Mouse (Mus musculus) C2C12 (cell line): Measurements from ENCODE around the gene Wdr47. TPM values are rescaled to one million over a fixed set of nuclear protein-coding genes. Genes with fewer than 3 reads are reported as not detected.

Experiments
- H3K27me3 ChIP-seq: one replicate; pipeline ENCODE4 v1.6.1; 2011; ENCODE audit not compliant: control insufficient read depth, insufficient read depth, insufficient read length
- H3K36me3 ChIP-seq: one replicate; pipeline ENCODE4 v1.6.1; 2011; ENCODE audit not compliant: control insufficient read depth, insufficient read depth
- H3K4me3 ChIP-seq: one replicate; pipeline ENCODE4 v1.5.1; 2011; ENCODE audit warnings: mild to moderate bottlenecking, control low read depth; ENCODE audit not compliant: poor library complexity, insufficient read depth, severe bottlenecking
- H3K79me2 ChIP-seq: one replicate; pipeline ENCODE4 v1.6.1; 2011; ENCODE audit not compliant: control insufficient read depth, insufficient read depth
- H3K79me3 ChIP-seq: one replicate; pipeline ENCODE4 v1.6.1; 2011; ENCODE audit warnings: low read depth, control low read depth
- H3ac ChIP-seq: one replicate; pipeline ENCODE3; 2011; ENCODE audit warnings: low read depth; ENCODE audit not compliant: control insufficient read depth, insufficient read length
- CEBPB ChIP-seq: IDR thresholded peaks from one replicate; pipeline ENCODE4 v1.6.1; 2011; ENCODE audit warnings: low read depth, mild to moderate bottlenecking, control low read depth, moderate library complexity
- CTCF ChIP-seq: IDR thresholded peaks from one replicate; pipeline ENCODE4 v1.5.1; 2011; ENCODE audit not compliant: control insufficient read depth, insufficient read depth, insufficient read length
- FOSL1 ChIP-seq: IDR thresholded peaks from one replicate; pipeline ENCODE4 v1.8.0; 2011; ENCODE audit warnings: mild to moderate bottlenecking, low read length; ENCODE audit not compliant: poor library complexity, insufficient read depth, severe bottlenecking
- MAX ChIP-seq: IDR thresholded peaks from one replicate; pipeline ENCODE4 v1.6.1; 2011; ENCODE audit warnings: mild to moderate bottlenecking, control low read depth
- MYOD1 ChIP-seq: IDR thresholded peaks from one replicate; pipeline ENCODE4 v1.6.1; 2011; ENCODE audit warnings: low read depth; ENCODE audit not compliant: control insufficient read depth, insufficient read length
- MYOG ChIP-seq: IDR thresholded peaks from one replicate; pipeline ENCODE4 v1.6.1; 2011; ENCODE audit not compliant: control insufficient read depth, insufficient read length; ENCODE audit errors: extremely low read depth
- USF1 ChIP-seq: IDR thresholded peaks from one replicate; pipeline ENCODE4 v1.6.1; 2011; ENCODE audit warnings: low read depth, mild to moderate bottlenecking, control low read depth, moderate library complexity
- polyA plus RNA-seq: library from polyadenylated mRNA; unstranded; fragments of >200 nt; fragmentation: generic; extraction: Trizol; gene quantifications from one replicate; pipeline ENCODE4 v1.2.1, GENCODE M21; 2012; ENCODE audit warnings: missing spikeins

Gene Wdr47
- polyA plus RNA-seq, 1 experiment = 3.4 TPM

- H3K4me3 ChIP-seq = peak overlapping the region; percentile 89
- H3K27me3 ChIP-seq = no peaks in the 10 kb centered on the region
- peak overlapping the region; percentile 91 for H3ac ChIP-seq
- H3K36me3 ChIP-seq = no peaks in the 10 kb centered on the region
- H3K79me3 ChIP-seq = no peaks in the 10 kb centered on the region
- TF ChIP-seq CTCF = no peak
- no peak for TF ChIP-seq MYOG
- TF ChIP-seq MYOD1 = no peak
- no peak for TF ChIP-seq MAX
- TF ChIP-seq CEBPB = no peak
- no peak for TF ChIP-seq FOSL1
- TF ChIP-seq USF1 = no peak
- peaks cover 23% of the 10 kb centered on the region for H3K79me2 ChIP-seq
These were observed 747 bp downstream of the Wdr47 start for GRCm38 (mm10) chr3:108591530-108592522.

- Histone ChIP-seq H3K27me3 (no peaks in the 10 kb centered on the region), H3K4me3 (no peak overlapping the region), H3K79me2 (no peaks in the 10 kb centered on the region), H3K36me3 (no peaks in the 10 kb centered on the region), H3ac (no peak overlapping the region), H3K79me3 (no peaks in the 10 kb centered on the region)
- no peak for TF ChIP-seq MYOG
- no peak for TF ChIP-seq MAX
- no peak for TF ChIP-seq CTCF
- TF ChIP-seq USF1 = no peak
- TF ChIP-seq MYOD1 = no peak
- TF ChIP-seq CEBPB = no peak
- no peak for TF ChIP-seq FOSL1
These were observed 17.8 kb downstream of the Wdr47 start for GRCm38 (mm10) chr3:108608906-108609305.

GRCm38 (mm10) chr3:108634761-108635160 is 43.7 kb downstream of the Wdr47 start:
- no peaks in the 10 kb centered on the region for H3K27me3 ChIP-seq
- H3K36me3 ChIP-seq = no peaks in the 10 kb centered on the region
- no peaks in the 10 kb centered on the region for H3K79me2 ChIP-seq
- no peaks in the 10 kb centered on the region for H3K79me3 ChIP-seq
- no peak overlapping the region for H3K4me3 ChIP-seq
- TF ChIP-seq FOSL1 = no peak
- TF ChIP-seq MYOG = no peak
- TF ChIP-seq USF1 = no peak
- no peak for TF ChIP-seq MYOD1
- TF ChIP-seq CEBPB = no peak
- TF ChIP-seq MAX = no peak
- TF ChIP-seq CTCF = no peak
- H3ac ChIP-seq = no peak overlapping the region

DNA sequence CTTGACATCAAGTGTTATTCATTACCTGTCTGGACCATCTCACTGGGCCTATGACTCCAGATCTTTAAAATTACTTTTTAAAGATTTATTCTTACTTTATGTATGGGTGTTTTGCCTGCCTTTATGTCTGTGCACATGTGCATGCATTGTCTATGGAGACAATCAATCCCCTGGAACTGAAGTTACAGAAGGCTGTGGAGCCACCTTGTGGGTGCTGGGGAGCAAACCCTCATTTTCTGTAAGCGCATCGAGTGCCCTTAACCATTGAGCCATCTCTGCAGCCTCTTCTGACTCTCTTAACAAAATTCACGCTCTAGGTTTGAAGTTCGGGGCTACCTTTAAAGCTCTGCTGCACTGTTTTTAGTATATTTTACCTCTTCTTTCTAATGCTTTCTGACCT is 48.3 kb downstream of the Wdr47 start:
- H3K79me3 ChIP-seq = no peaks in the 10 kb centered on the region
- no peak overlapping the region for H3ac ChIP-seq
- no peaks in the 10 kb centered on the region for H3K27me3 ChIP-seq
- H3K4me3 ChIP-seq = no peak overlapping the region
- no peaks in the 10 kb centered on the region for H3K79me2 ChIP-seq
- H3K36me3 ChIP-seq = no peaks in the 10 kb centered on the region
- no peak for TF ChIP-seq MYOD1
- no peak for TF ChIP-seq CEBPB
- no peak for TF ChIP-seq CTCF
- TF ChIP-seq MYOG = no peak
- TF ChIP-seq MAX = no peak

DNA sequence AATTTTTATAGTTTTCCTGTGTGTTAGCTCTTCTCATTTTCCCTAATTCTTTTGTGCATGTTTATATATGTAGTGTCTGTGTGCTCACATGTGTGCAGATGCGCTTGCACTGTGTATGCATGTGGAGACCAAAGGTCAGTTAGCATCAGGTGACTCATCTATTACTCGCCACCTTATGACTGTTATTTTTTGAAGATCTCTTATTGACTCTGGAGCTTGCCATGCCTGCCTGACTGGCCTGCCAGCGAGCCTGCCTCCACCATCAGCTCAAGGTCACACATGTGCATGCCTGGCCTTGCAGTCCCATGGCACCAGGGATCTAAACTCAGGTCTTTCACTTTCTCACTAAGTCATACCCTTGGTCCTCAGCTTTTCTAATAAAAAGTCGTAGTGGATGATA is 49.9 kb downstream of the Wdr47 start:
- Histone ChIP-seq H3K79me2 (no peaks in the 10 kb centered on the region), H3K36me3 (peaks cover 8% of the 10 kb centered on the region), H3K4me3 (no peak overlapping the region), H3K27me3 (no peaks in the 10 kb centered on the region), H3K79me3 (no peaks in the 10 kb centered on the region), H3ac (no peak overlapping the region)
- no peak for TF ChIP-seq MYOG

DNA sequence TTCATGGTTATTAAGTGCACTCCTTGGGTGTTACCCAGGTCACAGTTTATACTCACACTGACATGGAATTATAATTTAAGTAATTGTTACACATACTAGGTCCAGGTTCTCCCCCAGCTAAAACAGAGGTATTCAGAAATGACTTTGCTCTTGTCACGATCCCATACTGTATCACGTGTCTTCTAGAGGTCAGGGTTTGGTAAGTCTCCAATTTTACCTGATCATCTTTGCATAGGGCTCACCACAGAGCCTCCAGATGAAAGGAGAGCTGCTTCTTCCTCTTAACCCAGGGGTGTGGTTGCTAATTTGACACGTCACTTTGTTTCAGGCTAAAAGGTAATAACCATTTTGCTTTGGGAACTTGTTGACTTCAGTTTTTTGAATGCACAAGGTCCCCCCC is 53.8 kb downstream of the Wdr47 start:
- H3ac ChIP-seq = no peak overlapping the region
- H3K4me3 ChIP-seq = no peak overlapping the region
- peaks cover 8% of the 10 kb centered on the region for H3K36me3 ChIP-seq
- TF ChIP-seq MYOD1 (no peak), CEBPB (no peak), CTCF (no peak), MYOG (no peak), FOSL1 (no peak), USF1 (no peak), MAX (no peak)
- no peaks in the 10 kb centered on the region for H3K79me2 ChIP-seq
- no peaks in the 10 kb centered on the region for H3K27me3 ChIP-seq
- no peaks in the 10 kb centered on the region for H3K79me3 ChIP-seq
